Mouse (Mus musculus) midbrain, embryonic 10.5 days (tissue): Measurements from ENCODE around the gene Plac1. TPM values are rescaled to one million over a fixed set of nuclear protein-coding genes. Genes with fewer than 3 reads are reported as not detected.
A peak's percentile ranks its signal among the peaks of the same experiment; 100 is the strongest.

Experiments used
- DNase-seq: peaks from one replicate; pipeline ENCODE4 v3.0.0-alpha.2; 2017; ENCODE audit warnings: low spot score
- H3K27ac ChIP-seq: fragments of 300-500 bp; sonication (generic); replicated peaks from 2 replicates; pipeline ENCODE4 v1.5.1; 2016; ENCODE audit warnings: mild to moderate bottlenecking
- H3K27me3 ChIP-seq: fragments of 300-500 bp; sonication (generic); 2 replicates; pipeline ENCODE4 v1.6.1; 2016; ENCODE audit warnings: low read depth, mild to moderate bottlenecking; ENCODE audit not compliant: poor library complexity, severe bottlenecking
- H3K36me3 ChIP-seq: fragments of 300-500 bp; sonication (generic); 2 replicates; pipeline ENCODE4 v1.6.1; 2016; ENCODE audit warnings: mild to moderate bottlenecking, moderate library complexity
- H3K4me1 ChIP-seq: fragments of 300-500 bp; sonication (generic); 2 replicates; pipeline ENCODE4 v1.6.1; 2016
- H3K4me3 ChIP-seq: fragments of 300-500 bp; sonication (generic); 2 replicates; pipeline ENCODE4 v1.5.1; 2016; ENCODE audit warnings: mild to moderate bottlenecking, moderate library complexity
- H3K9me3 ChIP-seq: fragments of 300-500 bp; sonication (generic); replicated peaks from 2 replicates; pipeline ENCODE4 v1.6.1; 2016; ENCODE audit warnings: mild to moderate bottlenecking
- WGBS: fragments of 180-500 bp; shearing (Covaris S2); methylation state at CpG from one replicate; pipeline ENCODE4 v1.1.7; 2016; 5-methylcytosine and 5-hydroxymethylcytosine counted together
- polyA plus RNA-seq: library from polyadenylated mRNA; unstranded; fragments of >200 nt; fragmentation: Nextera tagmentation; extraction: Ambion mirVana; gene quantifications from 2 replicates; pipeline ENCODE4 v1.2.1, GENCODE M21; 2016

The Plac1 gene
- polyA plus RNA-seq, 1 experiment from 2014 or later: 3.2 TPM

DNA sequence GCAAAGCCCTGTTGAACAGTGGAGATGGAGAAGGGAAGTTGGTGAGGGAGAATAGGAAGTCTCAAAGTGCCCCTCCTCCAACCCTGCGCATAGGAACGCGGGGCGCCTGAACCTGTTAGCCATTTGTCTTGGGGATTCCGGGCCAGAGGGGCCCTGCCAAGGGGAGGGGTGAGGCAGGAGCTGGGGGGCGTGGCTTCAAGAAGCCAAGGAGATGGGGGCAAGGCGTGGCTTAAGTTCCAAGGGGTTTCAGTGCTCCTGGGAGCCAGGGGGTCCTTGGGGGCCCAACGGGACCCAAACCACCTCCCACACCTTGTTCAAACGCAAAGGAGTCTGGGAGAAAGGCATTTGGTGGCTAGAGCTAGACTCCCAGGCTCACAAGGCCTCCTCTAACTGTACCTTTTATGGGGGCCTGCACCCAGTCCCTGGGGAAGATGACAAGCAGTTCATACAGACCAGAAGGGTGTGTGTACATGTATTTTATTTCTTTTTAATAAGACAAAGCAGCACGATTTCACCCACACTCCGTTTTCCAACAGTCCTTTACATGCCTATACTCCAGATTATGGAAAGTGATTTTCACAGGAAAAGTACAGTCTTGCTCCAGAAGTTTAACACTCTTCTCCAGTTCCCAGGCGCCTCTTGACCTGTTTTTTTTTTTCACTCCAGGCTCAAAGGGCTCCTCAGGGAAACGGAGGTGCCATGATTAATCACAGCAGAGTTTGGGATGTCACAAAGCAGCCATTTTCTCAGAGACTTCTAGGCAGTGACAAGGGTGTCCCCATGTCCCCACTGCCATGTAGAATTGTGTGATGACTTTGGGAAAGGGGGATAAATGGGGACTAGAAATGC is 187.0 kb downstream of the Plac1 start:
- no peak overlapping the region; the same call in 1 of the 2 replicates for H3K27ac ChIP-seq
- 0 out of 2 replicates have a peak, but pooled peaks cover 3% of the 10 kb centered on the region for H3K9me3 ChIP-seq
- peak overlapping the region; percentile 38 for H3K4me3 ChIP-seq
- 25% methylated on average over 13 of the region's 13 CpGs for WGBS
- 0 out of 2 replicates have a peak, but pooled peaks cover 4% of the 10 kb centered on the region for H3K36me3 ChIP-seq
- DNase-seq: peak; percentile 47
- peaks cover 12% of the 10 kb centered on the region for H3K27me3 ChIP-seq
- peaks cover 41% of the 10 kb centered on the region for H3K4me1 ChIP-seq

- peak; percentile 37 for DNase-seq
- Histone ChIP-seq H3K4me3 (peak overlapping the region; percentile 50), H3K4me1 (peaks cover 31% of the 10 kb centered on the region), H3K9me3 (0 out of 2 replicates have a peak, but pooled peaks cover 1% of the 10 kb centered on the region), H3K36me3 (0 out of 2 replicates have a peak, but pooled peaks cover 4% of the 10 kb centered on the region), H3K27ac (peak overlapping the region; percentile 79), H3K27me3 (no peaks in the 10 kb centered on the region; the same call in 1 of the 2 replicates)
- WGBS: 21% methylated on average over 9 of the region's 9 CpGs
These were observed 189.6 kb downstream of the Plac1 start for GRCm38 (mm10) chrX:53050353-53050752.

DNA sequence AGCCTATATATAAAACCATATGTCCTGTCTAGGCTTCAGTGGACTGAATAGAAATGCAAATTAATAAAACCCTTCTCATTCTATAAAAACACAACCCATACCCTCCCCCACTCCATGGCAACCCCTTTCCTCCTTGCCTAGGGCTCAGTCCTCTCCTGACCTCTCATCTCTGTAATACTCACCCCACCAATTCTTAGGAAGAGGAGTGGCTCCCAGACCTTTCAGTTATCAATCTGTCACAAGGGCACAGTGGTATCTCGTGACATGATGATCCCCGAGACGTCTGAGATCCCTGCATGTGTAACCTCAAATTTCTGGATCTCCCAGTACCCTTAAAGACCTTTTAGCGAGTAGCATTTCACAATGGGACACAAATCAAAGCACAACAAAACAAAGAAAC is 190.7 kb downstream of the Plac1 start:
- H3K36me3 ChIP-seq: 0 out of 2 replicates have a peak, but pooled peaks cover 3% of the 10 kb centered on the region
- WGBS: 38% methylated on average over 4 of the region's 4 CpGs
- DNase-seq: no peak

GRCm38 (mm10) chrX:53046911-53047310 is 193.0 kb downstream of the Plac1 start:
- Histone ChIP-seq H3K9me3 (0 out of 2 replicates have a peak, but pooled peaks cover 3% of the 10 kb centered on the region), H3K4me3 (no peak overlapping the region), H3K27me3 (no peaks in the 10 kb centered on the region), H3K27ac (no peak overlapping the region), H3K36me3 (no peaks in the 10 kb centered on the region), H3K4me1 (peaks cover 21% of the 10 kb centered on the region)
- DNase-seq: no peak
- WGBS: 74% methylated on average over 2 of the region's 2 CpGs

More for the DNA sequence above, 190.7 kb downstream of the Plac1 start:
- peaks cover 31% of the 10 kb centered on the region for H3K4me1 ChIP-seq
- H3K4me3 ChIP-seq: no peak overlapping the region
- no peaks in the 10 kb centered on the region; the same call in 1 of the 2 replicates for H3K27me3 ChIP-seq
- 0 out of 2 replicates have a peak, but pooled peaks cover 3% of the 10 kb centered on the region for H3K9me3 ChIP-seq
- H3K27ac ChIP-seq: no peak overlapping the region

DNA sequence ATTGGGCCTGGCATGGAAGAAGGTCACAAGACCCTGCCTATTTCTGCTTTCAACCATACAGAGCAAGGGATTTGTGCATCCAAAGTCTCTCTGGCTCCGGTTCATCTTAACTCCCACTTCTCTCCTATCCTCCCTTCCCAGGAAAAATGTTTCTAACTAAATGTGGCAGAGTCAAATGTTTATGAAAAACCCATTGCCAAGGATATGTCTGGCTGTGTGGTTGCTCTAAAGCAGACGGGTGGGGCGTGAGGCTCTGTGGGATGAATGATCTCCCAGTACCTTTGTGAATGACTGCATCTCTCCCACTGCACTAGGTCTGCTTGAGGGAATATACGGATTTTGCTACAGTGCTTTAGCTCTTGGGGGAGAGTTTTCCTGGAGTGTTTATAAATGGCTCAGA is 193.9 kb downstream of the Plac1 start:
- no peak overlapping the region for H3K4me3 ChIP-seq
- 80% methylated on average over 4 of the region's 4 CpGs for WGBS
- 0 out of 2 replicates have a peak, but pooled peaks cover 3% of the 10 kb centered on the region for H3K9me3 ChIP-seq
- H3K27ac ChIP-seq: no peak overlapping the region
- no peak for DNase-seq
- H3K27me3 ChIP-seq: no peaks in the 10 kb centered on the region
- H3K4me1 ChIP-seq: peaks cover 21% of the 10 kb centered on the region
- no peaks in the 10 kb centered on the region for H3K36me3 ChIP-seq

DNA sequence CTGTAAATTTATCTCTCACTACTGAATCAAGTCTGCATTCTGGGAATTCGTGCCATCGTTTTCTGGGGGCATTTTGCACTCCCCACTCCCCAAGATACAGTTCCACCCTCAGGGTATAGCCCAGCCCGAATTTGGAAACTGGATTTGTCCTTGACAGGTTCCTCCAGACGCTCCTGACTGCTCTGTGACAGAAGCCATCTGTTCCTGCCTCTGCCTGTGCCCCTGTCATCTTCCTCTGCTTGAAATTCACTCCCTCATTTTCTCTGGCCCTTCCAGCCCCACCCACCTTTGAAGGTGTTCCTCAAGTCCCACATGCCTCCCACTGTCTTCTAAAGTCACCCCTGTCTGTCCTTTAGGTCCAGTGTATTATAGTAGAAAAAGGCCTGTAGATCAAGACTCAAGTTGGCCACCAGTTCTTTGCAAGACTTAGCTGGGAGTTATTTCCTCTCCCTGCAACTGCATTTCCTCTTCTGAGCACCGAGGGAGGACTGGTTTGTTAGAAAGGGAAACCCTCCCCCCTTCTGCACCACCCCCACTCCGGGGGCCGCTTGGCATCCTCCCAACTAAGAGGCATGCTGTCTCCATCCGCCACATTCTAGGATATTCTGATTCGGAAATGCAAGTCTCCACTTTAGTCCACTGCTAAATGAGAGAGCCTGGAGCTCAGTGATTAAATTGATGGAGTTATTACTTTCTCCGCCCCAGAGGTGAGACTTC is 194.6 kb downstream of the Plac1 start:
- no peak for DNase-seq
- 58% methylated on average over 10 of the region's 10 CpGs for WGBS
- H3K4me3 ChIP-seq: no peak overlapping the region
- no peak overlapping the region for H3K27ac ChIP-seq
- H3K27me3 ChIP-seq: no peaks in the 10 kb centered on the region
- 0 out of 2 replicates have a peak, but pooled peaks cover 3% of the 10 kb centered on the region for H3K9me3 ChIP-seq
- peaks cover 17% of the 10 kb centered on the region for H3K4me1 ChIP-seq
- no peaks in the 10 kb centered on the region for H3K36me3 ChIP-seq

- no peaks in the 10 kb centered on the region for H3K27me3 ChIP-seq
- no peak overlapping the region for H3K4me3 ChIP-seq
- peaks cover 8% of the 10 kb centered on the region for H3K4me1 ChIP-seq
- no peak overlapping the region for H3K27ac ChIP-seq
- H3K36me3 ChIP-seq: no peaks in the 10 kb centered on the region
- DNase-seq: no peak
- 86% methylated on average over 6 of the region's 6 CpGs for WGBS
- 0 out of 2 replicates have a peak, but pooled peaks cover 3% of the 10 kb centered on the region for H3K9me3 ChIP-seq
These were observed 198.9 kb downstream of the Plac1 start for GRCm38 (mm10) chrX:53041006-53041405.

- no peaks in the 10 kb centered on the region for H3K27me3 ChIP-seq
- 87% methylated on average over 6 of the region's 6 CpGs for WGBS
- no peaks in the 10 kb centered on the region for H3K36me3 ChIP-seq
- no peak for DNase-seq
- no peaks in the 10 kb centered on the region for H3K9me3 ChIP-seq
- no peak overlapping the region for H3K27ac ChIP-seq
- H3K4me3 ChIP-seq: no peak overlapping the region
- H3K4me1 ChIP-seq: peaks cover 8% of the 10 kb centered on the region
These were observed 199.8 kb downstream of the Plac1 start for GRCm38 (mm10) chrX:53040138-53040537.

DNA sequence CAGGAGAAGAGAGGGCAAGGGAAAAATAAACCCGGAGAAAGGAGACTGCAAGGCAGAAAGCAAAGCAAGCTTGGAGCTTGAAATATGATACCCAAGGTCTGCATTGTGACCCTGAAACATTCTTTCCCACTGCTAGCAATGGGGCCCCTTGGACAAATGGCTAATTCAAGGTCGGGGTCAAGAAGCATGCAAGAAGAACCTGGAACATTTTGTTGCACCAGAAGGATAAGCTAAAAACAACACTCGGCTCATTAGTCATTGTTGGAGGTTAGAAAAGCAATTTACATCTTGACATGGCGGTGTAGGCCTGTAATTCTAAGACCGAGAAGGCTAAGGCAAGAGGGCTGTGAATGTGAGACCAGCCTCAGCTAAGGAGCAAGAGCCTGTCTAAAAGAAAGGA is 200.3 kb downstream of the Plac1 start:
- Histone ChIP-seq H3K36me3 (no peaks in the 10 kb centered on the region), H3K27ac (no peak overlapping the region), H3K9me3 (no peaks in the 10 kb centered on the region), H3K4me1 (peaks cover 8% of the 10 kb centered on the region), H3K4me3 (no peak overlapping the region), H3K27me3 (no peaks in the 10 kb centered on the region)
- no peak for DNase-seq
- WGBS: 58% methylated on average over 5 of the region's 5 CpGs

GRCm38 (mm10) chrX:53038194-53038593 is 201.7 kb downstream of the Plac1 start:
- Histone ChIP-seq H3K9me3 (no peaks in the 10 kb centered on the region), H3K27ac (no peak overlapping the region), H3K4me3 (no peak overlapping the region), H3K36me3 (no peaks in the 10 kb centered on the region), H3K27me3 (no peaks in the 10 kb centered on the region), H3K4me1 (peaks cover 8% of the 10 kb centered on the region)
- 91% methylated on average over 4 of the region's 4 CpGs for WGBS
- no peak for DNase-seq

GRCm38 (mm10) chrX:53029559-53029958 is 210.4 kb downstream of the Plac1 start:
- no peak overlapping the region for H3K4me3 ChIP-seq
- no peaks in the 10 kb centered on the region for H3K9me3 ChIP-seq
- no peak overlapping the region for H3K27ac ChIP-seq
- H3K27me3 ChIP-seq: no peaks in the 10 kb centered on the region
- no peaks in the 10 kb centered on the region for H3K4me1 ChIP-seq
- WGBS: 83% methylated on average over 5 of the region's 5 CpGs
- H3K36me3 ChIP-seq: no peaks in the 10 kb centered on the region
- no peak for DNase-seq

GRCm38 (mm10) chrX:53025471-53026223 is 214.3 kb downstream of the Plac1 start:
- Histone ChIP-seq H3K4me3 (no peak overlapping the region), H3K27me3 (no peaks in the 10 kb centered on the region), H3K36me3 (0 out of 2 replicates have a peak, but pooled peaks cover 11% of the 10 kb centered on the region), H3K27ac (no peak overlapping the region), H3K4me1 (no peaks in the 10 kb centered on the region), H3K9me3 (no peaks in the 10 kb centered on the region)
- WGBS: 70% methylated on average over 11 of the region's 11 CpGs
- DNase-seq: no peak
